Mouse (Mus musculus): Measurements from ENCODE around the gene Adgra1. TPM values are rescaled to one million over a fixed set of nuclear protein-coding genes. Genes with fewer than 3 reads are reported as not detected.

Adgra1 gene
- total RNA-seq (2015) (not detected in 2 replicates), total RNA-seq (2017) (not detected in 2 replicates)

DNA sequence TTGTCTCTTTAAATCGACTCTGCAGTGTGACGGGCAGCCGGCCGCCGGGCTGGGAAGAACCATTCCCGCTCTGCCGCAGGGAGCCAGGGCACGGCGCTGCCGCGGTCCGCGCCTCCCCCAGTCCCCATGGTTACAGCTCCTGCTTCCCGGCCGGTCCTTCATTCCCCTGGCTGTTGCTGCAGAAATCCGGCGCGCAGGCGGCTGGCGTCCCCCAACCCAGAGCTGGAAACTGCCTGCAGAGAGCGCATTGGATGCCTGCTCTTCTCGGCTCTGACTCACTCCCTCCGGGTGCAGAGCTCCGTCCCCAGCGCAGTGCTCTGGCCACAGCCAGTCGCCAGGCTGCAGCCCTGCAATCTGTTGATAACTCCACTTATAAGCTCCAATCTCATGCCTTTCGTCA, at the start of gene Adgra1:
Adgra1 (plus strand) TSS at position 139 of the 400 bp plus-strand sequence.
- ATAC-seq (ENCODE audit: poor library complexity, severe bottlenecking): no peak

DNA sequence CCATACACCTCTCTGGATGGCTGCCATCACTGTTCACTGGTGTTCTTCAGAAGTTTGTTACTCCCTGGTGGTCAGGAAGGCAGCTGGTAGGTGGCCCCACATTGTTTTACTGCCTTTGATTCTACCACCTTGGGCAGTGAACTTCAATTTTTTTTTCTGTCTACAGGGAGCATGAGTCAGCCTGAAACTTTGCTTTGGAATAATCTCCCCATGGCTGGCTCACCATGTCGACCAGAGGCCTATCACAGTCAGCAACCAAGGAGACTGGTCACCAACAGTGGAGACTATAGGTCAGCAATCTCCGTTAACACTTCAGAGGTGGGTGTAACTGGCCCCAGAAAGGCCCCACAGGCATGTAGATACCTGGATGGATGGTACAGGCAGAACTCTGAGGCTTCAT, 46.6 kb upstream of the Adgra1 start:
- no peak for ATAC-seq (ENCODE audit: poor library complexity, severe bottlenecking)

DNA sequence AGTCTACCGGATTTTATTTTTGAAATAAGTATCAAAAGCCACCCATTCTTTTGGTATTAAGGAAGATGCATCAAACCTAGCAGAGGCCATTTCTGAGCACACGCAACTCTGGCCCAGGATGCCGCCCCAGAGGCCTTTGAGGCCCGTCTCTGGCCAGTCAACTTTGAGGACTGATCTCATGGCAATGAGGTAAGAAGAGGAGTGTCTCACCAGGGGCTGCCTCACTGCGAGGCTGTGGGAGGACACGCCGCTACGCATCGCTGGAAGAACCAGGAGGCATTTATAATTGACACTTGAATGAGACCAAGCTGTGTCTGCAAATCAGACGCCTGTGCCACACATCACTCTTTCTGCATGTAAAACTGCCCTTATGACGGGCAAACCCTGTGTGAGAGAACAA, 45.0 kb upstream of the Adgra1 start:
- no peak for ATAC-seq (ENCODE audit: poor library complexity, severe bottlenecking)

DNA sequence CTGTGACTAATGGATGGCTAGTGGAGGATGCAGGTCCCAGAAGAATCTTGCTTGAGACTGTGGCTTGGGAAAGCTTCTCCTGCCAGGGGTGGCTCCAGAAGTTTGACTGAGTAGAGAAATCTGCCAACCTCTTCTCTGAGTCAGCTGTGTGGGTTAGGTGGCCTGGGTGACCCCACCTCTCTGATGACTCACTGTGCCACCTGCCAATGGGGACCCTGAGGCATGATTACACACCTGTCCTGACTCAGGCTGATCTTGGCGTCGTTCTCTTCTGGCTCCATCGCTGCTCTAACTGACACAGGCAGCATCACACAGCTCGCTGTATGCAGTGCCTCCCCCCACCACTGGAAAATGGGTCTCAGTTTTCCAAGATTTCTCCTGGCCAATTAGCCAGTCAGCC, 44.3 kb upstream of the Adgra1 start:
- no peak for ATAC-seq (ENCODE audit: poor library complexity, severe bottlenecking)

DNA sequence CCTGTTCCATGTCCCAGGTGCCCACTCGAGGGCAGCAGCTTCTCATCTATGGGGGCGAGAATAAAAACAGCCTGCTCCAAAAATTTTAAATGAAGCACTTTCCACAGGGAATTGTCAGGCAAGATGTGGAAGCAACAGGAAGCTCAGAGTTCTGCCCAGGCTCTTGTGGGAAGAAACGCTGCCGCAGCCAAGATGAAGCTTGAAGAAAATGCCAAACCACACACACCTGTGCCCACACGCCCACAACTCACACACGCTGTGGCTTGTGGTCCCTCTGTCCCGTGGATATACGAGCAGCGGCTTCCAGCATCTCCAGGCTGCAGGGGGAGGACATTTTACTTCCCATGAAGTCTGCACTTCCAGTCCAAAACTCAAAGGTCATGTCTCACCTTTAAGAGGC, 42.4 kb upstream of the Adgra1 start:
- no peak for ATAC-seq (ENCODE audit: poor library complexity, severe bottlenecking)

DNA sequence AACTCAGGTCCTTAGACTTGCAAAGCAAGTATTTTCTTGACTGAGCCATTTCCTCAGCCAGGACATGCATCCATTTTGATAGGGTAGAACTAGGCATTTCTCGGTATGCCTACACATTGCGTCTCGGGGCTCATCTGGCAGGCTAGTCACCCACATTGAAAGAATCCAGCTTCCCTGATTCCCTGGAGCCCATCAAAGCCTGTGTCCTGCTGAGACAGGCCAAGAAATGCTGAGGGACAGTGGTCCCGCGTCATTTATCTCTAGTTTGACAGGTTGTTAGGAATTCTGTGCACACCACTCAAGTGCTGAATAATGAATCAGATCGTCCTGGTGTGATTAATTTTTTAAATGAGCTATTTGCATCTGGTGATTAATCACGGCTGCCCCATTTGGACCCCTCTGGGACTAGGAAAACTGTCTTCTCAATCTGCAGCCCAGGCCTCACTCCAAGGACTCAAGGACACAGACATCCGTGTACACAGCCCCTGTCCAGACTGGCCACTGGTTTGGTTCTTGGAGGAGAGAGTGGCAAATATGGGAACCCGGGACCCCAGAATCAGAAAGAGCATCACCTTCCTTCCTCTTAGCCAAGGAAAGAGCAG, 38.9 kb upstream of the Adgra1 start:
- ATAC-seq (ENCODE audit: poor library complexity, severe bottlenecking): no peak

DNA sequence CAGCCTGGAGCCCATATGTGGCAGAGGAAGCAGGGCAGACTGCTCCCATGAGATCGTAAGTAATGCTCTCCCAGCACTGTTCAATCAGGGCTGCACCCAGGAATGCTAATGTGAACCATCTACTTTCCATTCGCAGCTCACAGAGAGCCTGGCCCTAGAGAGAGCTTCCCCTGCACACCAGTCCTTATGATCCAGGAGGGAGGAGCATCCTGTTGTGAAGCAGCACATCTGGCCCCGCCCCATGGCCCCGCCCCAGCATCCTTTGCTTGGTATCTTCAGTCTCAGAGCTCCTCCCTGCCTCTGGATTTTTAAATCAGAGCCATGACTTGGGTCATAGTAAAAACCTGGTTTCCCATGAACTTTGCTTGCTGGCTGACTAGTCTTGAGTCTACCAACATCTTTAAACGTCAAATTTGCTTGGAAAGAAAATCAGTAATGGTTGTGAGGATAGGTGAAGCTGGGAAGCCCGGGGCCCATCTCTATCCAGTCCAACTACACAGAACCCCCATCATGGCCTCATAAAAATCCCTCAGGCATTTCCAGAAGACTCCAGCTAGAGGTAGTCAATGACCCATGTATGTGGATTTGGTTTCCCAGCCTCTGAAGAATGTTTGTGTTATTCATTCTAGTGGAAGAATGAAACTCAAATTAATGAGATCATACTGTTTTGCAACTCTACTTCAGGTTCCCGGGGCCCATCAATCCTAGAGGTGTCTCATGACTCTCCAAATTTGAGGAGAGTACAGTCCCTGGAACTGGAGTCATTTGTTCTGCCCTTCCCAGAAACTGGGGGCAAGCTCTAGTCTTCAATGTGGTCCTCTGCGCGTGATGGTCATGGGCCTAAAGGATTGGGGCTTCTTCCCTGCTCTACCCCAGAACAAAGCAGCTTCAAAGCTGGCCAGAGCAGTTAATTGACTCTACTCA, 36.5 kb upstream of the Adgra1 start:
- no peak for ATAC-seq (ENCODE audit: poor library complexity, severe bottlenecking)

DNA sequence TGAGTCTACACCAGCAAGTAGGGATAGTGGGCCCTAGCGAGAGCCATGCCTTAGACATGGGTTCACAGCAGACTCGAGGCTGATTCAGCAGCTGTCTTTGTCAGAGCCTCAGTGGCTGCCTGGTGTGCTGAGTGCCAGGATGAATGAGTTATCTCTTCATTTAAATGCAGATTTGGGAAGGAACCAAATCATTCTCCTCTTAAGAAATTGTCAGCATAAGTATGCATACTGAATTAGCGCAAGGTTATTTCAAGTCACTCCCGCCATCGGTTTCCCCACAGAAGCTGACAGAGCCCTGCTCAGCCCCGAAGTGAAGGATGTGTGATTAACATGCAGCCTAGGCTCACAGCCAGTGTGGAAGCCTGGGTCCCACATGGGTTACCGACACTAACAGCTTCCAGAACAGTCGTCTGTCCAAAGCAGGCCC, 27.8 kb upstream of the Adgra1 start:
- ATAC-seq (ENCODE audit: poor library complexity, severe bottlenecking): no peak

DNA sequence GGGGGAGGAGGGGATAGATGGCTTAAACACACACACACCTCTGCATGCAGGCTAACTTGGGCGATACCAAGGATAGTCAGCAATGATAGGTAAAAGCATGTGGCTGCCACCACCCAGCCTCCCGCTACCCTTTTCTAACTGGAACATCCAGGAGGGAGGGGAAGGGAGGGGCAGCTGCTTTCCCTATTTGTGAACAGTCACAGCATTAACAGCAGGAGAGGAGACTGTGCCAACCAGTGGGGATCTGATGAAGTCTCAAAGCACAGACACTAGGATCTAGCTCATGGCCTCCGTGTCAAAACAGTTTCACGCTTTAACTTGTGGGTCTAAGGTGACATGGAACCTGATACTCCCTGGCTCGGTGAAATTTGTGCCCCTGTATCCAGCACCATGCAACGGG, 23.9 kb upstream of the Adgra1 start:
- no peak for ATAC-seq (ENCODE audit: poor library complexity, severe bottlenecking)

DNA sequence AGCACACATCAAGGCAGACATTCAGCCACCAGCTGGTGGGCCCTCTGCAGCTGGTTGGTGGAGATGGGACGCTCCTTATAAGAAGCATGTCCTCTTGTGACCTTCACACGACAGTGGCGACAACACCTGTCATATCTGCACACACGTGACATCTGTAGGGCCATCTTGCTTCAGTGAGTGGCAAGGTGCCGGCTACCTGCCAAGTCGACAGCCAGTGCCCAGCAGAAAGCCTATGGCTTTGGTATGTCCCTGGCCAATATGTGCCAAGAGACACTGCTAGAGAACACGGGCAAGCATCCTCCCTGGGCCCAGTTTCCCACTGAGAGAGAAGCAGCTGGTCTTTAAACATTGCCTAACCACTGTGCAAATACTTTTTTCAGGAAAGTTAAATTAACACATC, 22.3 kb upstream of the Adgra1 start:
- no peak for ATAC-seq (ENCODE audit: poor library complexity, severe bottlenecking)

DNA sequence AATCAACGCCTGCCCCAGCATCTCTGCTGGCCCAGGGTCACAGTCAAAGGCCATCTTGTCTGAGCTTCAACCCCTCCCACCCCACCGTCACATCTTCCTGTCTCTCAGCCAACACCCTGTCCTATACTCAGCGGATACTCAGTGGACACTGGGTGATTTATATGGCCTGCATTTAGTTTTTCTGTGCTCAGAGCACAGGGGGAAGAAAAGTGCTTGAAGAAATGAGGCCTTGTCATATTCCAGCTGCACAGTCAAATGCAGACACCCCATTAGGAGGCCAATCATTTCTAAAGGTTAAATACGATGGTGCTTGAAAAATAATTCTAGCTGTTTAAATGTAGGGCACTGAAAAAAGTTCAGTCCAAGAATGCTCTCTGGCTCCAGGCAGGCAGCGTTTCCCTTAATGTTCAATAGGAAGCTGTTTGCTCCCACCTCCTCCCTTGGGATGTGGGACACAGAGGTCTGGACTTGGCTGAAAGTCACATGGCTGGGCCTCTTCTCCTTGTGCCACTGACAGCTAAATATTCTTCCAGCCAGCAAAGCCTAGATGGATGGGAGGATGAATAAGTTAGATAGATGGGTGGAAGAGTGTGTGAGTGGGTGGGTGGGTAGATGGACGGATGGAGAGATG, 20.3 kb upstream of the Adgra1 start:
- no peak for ATAC-seq (ENCODE audit: poor library complexity, severe bottlenecking)

DNA sequence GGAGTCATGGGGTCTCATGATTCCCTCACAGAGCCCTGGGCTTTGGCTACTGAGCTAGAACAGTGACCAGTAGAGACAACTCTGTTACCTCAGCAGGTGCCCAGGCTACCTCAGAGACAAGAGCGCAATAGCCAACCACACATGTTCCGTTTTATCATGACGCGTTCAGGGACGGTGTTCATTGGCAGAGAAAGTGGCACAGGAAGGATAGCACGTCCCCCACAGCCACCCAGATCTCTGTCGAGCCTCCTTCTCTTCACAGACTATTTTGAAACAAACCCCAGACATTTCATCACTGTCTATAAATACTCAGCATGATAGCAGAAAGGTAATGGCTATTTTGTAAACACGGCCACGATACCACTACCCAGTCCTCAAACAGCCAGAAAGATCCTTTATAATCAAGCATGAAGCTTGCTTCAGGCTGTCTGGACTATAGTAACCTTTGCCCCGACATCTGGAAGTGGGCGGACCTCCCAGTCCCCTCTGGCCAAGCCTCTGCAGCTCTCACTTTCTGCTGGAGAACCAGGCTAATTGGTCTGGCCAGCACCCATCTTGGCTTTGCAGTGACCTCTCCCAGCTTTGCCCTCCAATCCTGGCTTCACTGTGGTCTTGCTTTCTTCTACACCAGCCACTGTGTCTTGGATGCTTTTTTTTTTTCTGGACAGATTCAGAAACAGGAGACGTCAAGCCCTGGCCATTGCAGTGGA, 11.5 kb upstream of the Adgra1 start:
- no peak for ATAC-seq (ENCODE audit: poor library complexity, severe bottlenecking)

DNA sequence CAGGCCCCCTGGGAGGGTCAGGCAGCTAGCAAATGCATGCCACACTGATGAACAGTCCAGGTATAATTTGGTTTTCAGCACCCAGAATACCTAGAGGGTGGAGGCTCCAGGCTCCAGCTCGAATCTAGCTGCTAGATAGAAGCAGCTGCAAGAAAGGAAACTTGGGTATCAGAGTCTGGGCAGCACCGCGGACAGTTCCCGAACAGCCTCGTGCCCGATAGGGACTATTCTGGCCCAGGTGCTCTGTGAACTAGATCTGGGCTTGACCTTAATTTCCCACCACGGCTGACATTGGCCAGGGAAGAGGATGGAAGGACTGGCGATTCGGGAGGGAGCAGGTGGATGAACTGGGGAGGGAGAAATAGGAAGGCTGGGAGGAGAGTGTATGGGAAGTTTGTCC, 6.3 kb upstream of the Adgra1 start:
- ATAC-seq (ENCODE audit: poor library complexity, severe bottlenecking): no peak

DNA sequence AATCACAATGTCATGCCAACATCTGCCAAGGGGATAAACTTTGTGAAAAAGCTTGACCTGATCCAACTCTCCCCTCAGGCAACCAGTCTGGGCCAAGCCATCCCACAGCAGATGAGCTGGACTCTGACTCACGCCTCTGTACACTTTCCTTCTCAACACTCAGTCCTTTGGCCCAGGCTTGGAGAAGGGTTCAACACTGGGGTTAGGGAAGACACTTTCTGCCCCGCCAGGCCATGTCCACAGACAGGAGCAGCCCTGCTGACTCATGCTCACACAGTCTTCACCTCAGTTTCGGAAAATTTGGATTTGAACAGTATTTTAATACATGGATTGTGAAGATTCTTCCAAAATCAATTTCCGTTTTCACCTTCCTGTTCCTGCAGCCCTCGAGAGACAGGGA, 442 bp upstream of the Adgra1 start:
- no peak for ATAC-seq (ENCODE audit: poor library complexity, severe bottlenecking)

DNA sequence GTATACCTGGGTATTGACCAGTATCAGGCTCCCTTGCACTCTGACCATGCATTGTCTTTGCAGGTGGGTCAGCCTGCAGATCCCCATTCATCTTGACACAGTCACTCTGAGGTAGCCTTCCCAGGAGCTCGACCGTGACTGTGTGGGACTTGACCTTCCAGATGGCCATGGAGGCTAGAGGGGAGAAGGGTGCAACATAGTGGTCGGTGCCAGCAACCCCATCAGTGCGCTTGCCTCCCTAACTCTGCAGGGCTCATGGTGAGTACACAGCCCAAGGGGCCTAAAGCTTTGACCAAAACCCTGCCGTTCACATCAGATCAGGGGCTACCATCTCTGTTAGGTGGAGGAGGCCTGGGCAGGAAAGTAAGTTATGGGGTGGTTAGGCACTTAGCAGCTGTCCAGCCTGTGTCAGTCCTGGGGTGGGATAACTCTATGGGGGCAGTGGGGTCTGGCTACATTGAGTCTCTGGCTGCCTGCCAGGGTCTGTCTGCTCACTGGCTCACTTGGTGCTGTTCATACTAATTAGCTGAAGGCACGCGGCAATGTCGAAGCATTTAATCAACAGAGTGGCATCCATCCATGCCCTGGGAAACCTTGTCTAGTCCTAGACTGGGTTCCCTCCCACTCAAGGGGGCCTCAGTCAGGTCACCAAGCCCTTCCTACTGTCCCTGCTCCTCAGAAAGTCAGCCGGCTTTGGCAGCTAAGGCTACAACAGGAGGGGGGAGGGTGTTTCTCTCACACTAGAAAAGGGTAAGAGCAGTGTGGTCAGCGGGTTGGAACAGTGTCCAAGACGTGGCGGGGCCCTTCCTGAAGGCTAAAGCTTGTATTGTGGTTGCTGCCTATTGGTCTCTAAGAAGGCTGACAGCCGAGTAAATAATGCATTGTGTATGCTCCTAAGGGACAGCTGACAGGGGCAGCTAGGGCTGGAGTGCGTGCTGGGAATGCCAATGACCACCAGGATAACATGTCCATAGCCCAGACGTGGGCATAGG, 1.5 kb downstream of the Adgra1 start:
- no peak for ATAC-seq (ENCODE audit: poor library complexity, severe bottlenecking)

DNA sequence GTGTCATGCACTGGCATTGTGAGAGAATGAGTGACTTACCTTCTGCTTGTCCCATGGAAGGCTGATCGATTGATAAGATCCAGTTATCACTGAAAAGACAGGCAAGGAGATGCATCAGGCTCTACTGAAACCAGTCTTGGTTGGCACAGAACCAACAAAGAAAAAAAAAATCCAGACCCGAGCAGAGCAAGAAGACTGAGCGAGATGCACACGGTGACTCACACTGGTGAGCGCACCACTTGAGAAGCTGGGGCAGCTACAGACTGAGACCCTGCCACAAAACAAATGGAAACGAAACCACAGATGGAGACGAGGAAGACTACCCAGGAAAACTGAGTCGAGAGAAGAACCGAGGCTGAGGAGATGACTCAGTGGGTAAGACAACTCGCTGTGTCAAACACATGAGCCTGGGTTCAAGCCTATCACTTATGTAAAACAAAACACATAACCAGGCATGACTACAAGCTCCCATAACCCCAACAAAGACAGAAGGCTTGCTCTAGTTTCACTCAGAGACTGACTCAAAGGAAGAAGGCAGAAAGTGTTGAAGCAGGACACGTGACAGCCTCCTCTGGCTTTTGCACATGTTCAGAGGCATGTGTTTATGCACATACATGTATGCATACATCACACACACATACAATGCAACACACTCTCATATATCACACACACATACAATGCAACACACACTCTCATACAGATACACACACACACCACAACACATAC, 6.6 kb downstream of the Adgra1 start:
- ATAC-seq (ENCODE audit: poor library complexity, severe bottlenecking): no peak

DNA sequence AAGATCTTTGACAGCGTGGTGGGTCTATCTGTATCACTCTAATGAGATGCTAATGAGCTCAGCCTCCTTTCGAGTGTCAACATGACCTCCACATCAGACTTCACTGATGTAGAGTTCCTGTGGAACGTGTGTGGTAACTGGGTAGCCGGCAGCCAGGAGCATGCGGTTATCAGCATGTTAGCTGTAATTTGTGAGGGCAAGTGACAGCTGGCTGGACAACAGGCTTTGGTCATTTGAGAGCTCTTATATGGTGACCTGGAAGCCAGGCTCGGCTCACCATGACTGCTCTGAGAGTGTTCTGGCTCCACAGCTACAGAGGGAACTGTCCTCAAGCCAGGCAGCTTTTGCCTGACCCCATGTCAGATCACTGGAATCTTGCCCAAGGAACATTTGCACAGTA, 8.4 kb downstream of the Adgra1 start:
- ATAC-seq (ENCODE audit: poor library complexity, severe bottlenecking): no peak

DNA sequence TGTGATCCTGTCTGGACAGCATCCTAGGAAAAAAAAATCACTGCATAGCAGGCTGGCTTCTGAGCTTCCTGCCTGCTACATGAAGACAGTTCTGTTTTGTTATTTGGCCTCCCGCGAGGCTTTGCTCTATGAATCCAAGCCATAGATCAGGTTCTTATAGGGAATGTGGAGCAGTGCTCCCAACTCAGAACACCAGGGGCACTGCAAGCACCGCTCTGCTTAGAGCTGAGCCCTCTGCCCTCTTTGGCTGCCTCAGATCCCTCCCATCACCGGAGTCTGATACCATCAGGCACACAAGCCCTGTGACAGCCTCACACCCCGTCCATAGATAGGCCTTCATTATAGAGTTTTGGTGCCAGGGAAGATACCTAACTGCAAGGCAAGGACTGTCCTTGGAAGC, 9.2 kb downstream of the Adgra1 start:
- no peak for ATAC-seq (ENCODE audit: poor library complexity, severe bottlenecking)

DNA sequence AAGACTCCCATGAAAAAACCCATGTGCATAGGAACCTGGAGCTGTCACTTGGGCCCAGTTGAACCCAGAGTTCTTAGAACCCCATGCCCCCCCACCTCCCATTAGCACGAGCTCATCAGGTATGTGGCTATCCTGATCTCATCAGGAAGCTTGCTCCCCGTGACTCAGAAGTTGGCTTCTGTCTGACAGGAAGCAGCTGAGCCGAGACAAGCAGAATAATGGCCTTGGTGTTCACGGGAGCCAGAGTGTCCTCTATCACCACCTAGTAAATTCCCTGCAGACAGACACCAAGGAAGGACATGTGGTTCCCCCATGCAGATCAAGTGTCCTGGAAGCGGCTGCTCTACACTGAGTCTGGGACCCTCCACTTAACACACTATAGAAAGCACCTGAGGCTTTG, 9.8 kb downstream of the Adgra1 start:
- ATAC-seq (ENCODE audit: poor library complexity, severe bottlenecking): no peak
